In the genomic region with DNA sequence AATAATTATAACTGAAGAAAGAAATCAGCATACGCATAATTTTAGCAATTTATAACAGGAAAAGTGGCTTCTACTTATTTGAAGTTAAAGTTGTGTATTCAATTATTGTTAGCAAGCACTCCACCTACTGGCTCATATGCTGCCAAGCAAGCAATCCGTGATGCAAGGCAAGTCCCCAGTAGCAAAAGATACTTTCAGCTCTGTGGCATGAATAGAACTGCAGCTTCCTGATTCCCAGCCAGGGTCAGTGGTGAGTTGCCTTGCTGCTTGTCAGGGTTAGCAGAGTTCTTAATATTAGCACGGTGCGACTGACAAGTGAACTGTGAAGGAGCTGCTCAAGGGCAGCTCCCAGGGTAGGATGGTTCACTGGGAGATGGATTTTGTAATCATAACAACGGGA, we compare ENCODE assay signal across 10 mouse cellular contexts.
DNase-seq lines count a peak whose midpoint lies in the region; ATAC-seq and TF ChIP-seq lines count a peak whose summit lies in the region.
"Had no signal": no experiment of that assay in that cellular context is flagged by ENCODE, and none has a peak within 500 bp of the region (broad histone marks: within the 10 kb centered on the region; RNA-seq: fewer than 3 reads in every experiment).

No protein-coding gene starts in this region.

- peak; percentile 23 for TF ChIP-seq CTCF in gastrocnemius, adult 2 months (IDR thresholded peaks at IDR 0.05)
- peak; percentile 74 for TF ChIP-seq CTCF in hindbrain, postnatal 0 days (IDR thresholded peaks at IDR 0.05; ENCODE audit: low read depth)

- H3K4me3 ChIP-seq in gastrocnemius, adult 2 months: no peak overlapping the region
- no peak overlapping the region for H3K4me3 ChIP-seq in hindbrain, postnatal 0 days (ENCODE audit: low read length)
- H3K4me3 ChIP-seq in midbrain, embryonic 15.5 days: no peak overlapping the region
- H3K4me3 ChIP-seq: heart, embryonic 13.5 days had no signal

- ATAC-seq in hindbrain, postnatal 0 days: 0 out of 2 replicates have a peak, but pooled peaks have one; percentile 43
- ATAC-seq in midbrain, embryonic 15.5 days (replicated peaks): 0 out of 2 replicates have a peak, but pooled peaks have one; percentile 50

- no peaks in the 10 kb centered on the region for H3K4me1 ChIP-seq in hindbrain, postnatal 0 days (ENCODE audit: insufficient read depth, low read length)
- H3K4me1 ChIP-seq in midbrain, embryonic 15.5 days: no peaks in the 10 kb centered on the region
- H3K4me1 ChIP-seq: heart, embryonic 13.5 days had no signal

- WGBS in hindbrain, postnatal 0 days: 34% methylated on average over 5 of the region's 5 CpGs
- 42% methylated on average over 5 of the region's 5 CpGs for WGBS in midbrain, embryonic 15.5 days

- H3K27ac ChIP-seq in gastrocnemius, adult 2 months: no peak overlapping the region
- H3K27ac ChIP-seq in hindbrain, postnatal 0 days: no peak overlapping the region
- H3K27ac ChIP-seq in midbrain, embryonic 15.5 days: no peak overlapping the region
- H3K27ac ChIP-seq: heart, embryonic 13.5 days had no signal

- H3K36me3 ChIP-seq in hindbrain, postnatal 0 days (ENCODE audit: insufficient read depth, low read length): no peaks in the 10 kb centered on the region
- H3K36me3 ChIP-seq in midbrain, embryonic 15.5 days (replicated peaks): no peaks in the 10 kb centered on the region
- H3K36me3 ChIP-seq: G1E; heart, embryonic 13.5 days had no signal

- no peak overlapping the region for H3K9ac ChIP-seq in hindbrain, postnatal 0 days (replicated peaks; ENCODE audit: low read length)
- no peak overlapping the region for H3K9ac ChIP-seq in midbrain, embryonic 15.5 days
- H3K9ac ChIP-seq: heart, embryonic 13.5 days had no signal

- H3K27me3 ChIP-seq in hindbrain, postnatal 0 days (ENCODE audit: insufficient read depth, low read length): no peaks in the 10 kb centered on the region
- no peaks in the 10 kb centered on the region for H3K27me3 ChIP-seq in midbrain, embryonic 15.5 days (replicated peaks)
- H3K27me3 ChIP-seq: heart, embryonic 13.5 days had no signal

- H3K4me2 ChIP-seq in hindbrain, postnatal 0 days (ENCODE audit: low read depth, low read length): no peak overlapping the region
- no peak overlapping the region for H3K4me2 ChIP-seq in midbrain, embryonic 15.5 days
- H3K4me2 ChIP-seq: heart, embryonic 13.5 days had no signal

- intact Hi-C loops in gastrocnemius, adult 2 months (cut with DNase I): no loop called here

- DNase-seq in gastrocnemius, adult 2 months: no peak
- no peak for DNase-seq in gastrocnemius, postnatal 4 days (ENCODE audit: low spot score in 2 of 2)
- DNase-seq in 416B (ENCODE audit: low read depth): peak; percentile 21
- DNase-seq in embryo, embryonic 11 days: peak; percentile 69
- peak; percentile 82 for DNase-seq in hindbrain, postnatal 0 days (ENCODE audit: low spot score)
- no peak for DNase-seq in yolk sac, embryonic 10.5 days (ENCODE audit: low spot score)
- DNase-seq in thymus, adult 18-20 months: no peak

- H3K9me3 ChIP-seq in hindbrain, postnatal 0 days (ENCODE audit: low read length): no peaks in the 10 kb centered on the region
- H3K9me3 ChIP-seq in midbrain, embryonic 15.5 days: no peaks in the 10 kb centered on the region
- H3K9me3 ChIP-seq: heart, embryonic 13.5 days had no signal

Comparison
In these comparisons a context has a peak if more than half of its experiments do, and no peak if none do; other contexts are left out.
1. DNase-seq: peak in 416B (single experiment), embryo, embryonic 11 days (single experiment) and hindbrain, postnatal 0 days (single experiment); none in gastrocnemius, adult 2 months (single experiment), gastrocnemius, postnatal 4 days (0 of 2), yolk sac, embryonic 10.5 days (single experiment) and thymus, adult 18-20 months (0 of 2).